Mouse (Mus musculus): ENCODE measurements around the gene Rgs9.

Rgs9 gene

GRCm38 (mm10) chr11:109237796-109238195, 60.1 kb downstream of the Rgs9 start:
- no peak for DNase-seq

- DNase-seq: peak; percentile 18
Measured at GRCm38 (mm10) chr11:109233627-109234026, 64.3 kb downstream of the Rgs9 start.

GRCm38 (mm10) chr11:109232811-109233210, 65.1 kb downstream of the Rgs9 start:
- no peak for DNase-seq

- DNase-seq: no peak
Measured at GRCm38 (mm10) chr11:109227139-109227538, 70.8 kb downstream of the Rgs9 start.

GRCm38 (mm10) chr11:109221209-109222007, 76.5 kb downstream of the Rgs9 start:
- peak; percentile 77 for DNase-seq

GRCm38 (mm10) chr11:109218722-109219430, 79.1 kb downstream of the Rgs9 start:
- no peak for DNase-seq

- no peak for DNase-seq
Measured at GRCm38 (mm10) chr11:109217827-109218536, 79.9 kb downstream of the Rgs9 start.

GRCm38 (mm10) chr11:109210772-109211171, 87.2 kb downstream of the Rgs9 start:
- peak; percentile 34 for DNase-seq

GRCm38 (mm10) chr11:109210341-109210740, 87.6 kb downstream of the Rgs9 start:
- DNase-seq: no peak

- DNase-seq: no peak
Measured at GRCm38 (mm10) chr11:109206732-109207131, 91.2 kb downstream of the Rgs9 start.

GRCm38 (mm10) chr11:109206028-109206427, 91.9 kb downstream of the Rgs9 start:
- DNase-seq: no peak

- peak; percentile 51 for DNase-seq
Measured at GRCm38 (mm10) chr11:109199612-109200293, 98.2 kb downstream of the Rgs9 start.

GRCm38 (mm10) chr11:109192673-109193557, 105.0 kb downstream of the Rgs9 start:
- peak; percentile 90 for DNase-seq

- DNase-seq: no peak
Measured at GRCm38 (mm10) chr11:109188235-109188634, 109.7 kb downstream of the Rgs9 start.

- no peak for DNase-seq
Measured at GRCm38 (mm10) chr11:109187631-109188184, 110.2 kb downstream of the Rgs9 start.

- no peak for DNase-seq
Measured at GRCm38 (mm10) chr11:109181118-109181517, 116.8 kb downstream of the Rgs9 start.

GRCm38 (mm10) chr11:109180290-109180689, 117.6 kb downstream of the Rgs9 start:
- peak; percentile 78 for DNase-seq

GRCm38 (mm10) chr11:109178788-109179518, 119.0 kb downstream of the Rgs9 start:
- peak; percentile 73 for DNase-seq

- peak; percentile 90 for DNase-seq
Measured at GRCm38 (mm10) chr11:109175376-109175969, 122.5 kb downstream of the Rgs9 start.
